Mouse (Mus musculus): ENCODE results near the gene Aqr.

- TF ChIP-seq POLR2A (IDR thresholded peaks at IDR 0.05; ENCODE audit: insufficient read length, low read depth) (no peak), MYOG (IDR thresholded peaks at IDR 0.05; ENCODE audit: control insufficient read depth in 1 of 3, insufficient read depth in 1 of 3, insufficient read length in 2 of 3, low read depth in 2 of 3) (no peak), CEBPB (IDR thresholded peaks at IDR 0.05; ENCODE audit: insufficient read depth, poor library complexity, severe bottlenecking) (no peak), POLR2AphosphoS2 (IDR thresholded peaks at IDR 0.05; ENCODE audit: insufficient read length, low read depth) (no peak), MAX (IDR thresholded peaks at IDR 0.05; ENCODE audit: low read depth) (no peak), TCF12 (IDR thresholded peaks at IDR 0.05; ENCODE audit: insufficient read depth, poor library complexity, severe bottlenecking) (no peak), TCF3 (IDR thresholded peaks at IDR 0.05; ENCODE audit: insufficient read length, low read depth) (no peak), REST (IDR thresholded peaks at IDR 0.05; ENCODE audit: insufficient read depth, insufficient read length) (no peak), USF1 (IDR thresholded peaks at IDR 0.05; ENCODE audit: low read depth) (no peak), SRF (IDR thresholded peaks at IDR 0.05; ENCODE audit: control insufficient read depth, insufficient read length, low read depth) (no peak), E2F4 (IDR thresholded peaks at IDR 0.05; ENCODE audit: insufficient read depth) (no peak)
Observed at GRCm38 (mm10) chr2:114064004-114064403, 122.8 kb downstream of the Aqr start.

Data from myocyte (in vitro differentiated cells).